In the genomic region with DNA sequence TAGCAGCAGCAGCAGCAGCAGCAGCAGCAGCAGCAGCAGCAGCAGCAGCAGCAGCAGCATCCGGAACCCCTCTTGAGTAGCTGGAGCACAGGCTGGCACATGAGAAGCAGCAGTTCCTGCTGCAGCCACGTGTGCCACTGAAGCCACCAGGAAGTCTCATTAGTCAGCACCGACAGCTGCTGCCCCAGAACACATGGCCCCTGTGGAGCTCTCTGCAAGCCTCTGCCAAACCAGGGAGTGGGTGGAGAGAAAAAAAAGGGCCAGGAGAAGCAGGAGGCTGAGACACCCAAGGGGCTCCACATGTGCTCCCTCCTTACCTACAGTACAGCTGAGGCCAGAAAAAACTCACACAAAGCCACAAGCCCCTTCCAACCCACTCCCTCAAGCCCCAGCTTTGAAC, we compare ENCODE assay signal across 8 mouse cellular contexts.
DNase-seq lines count a peak whose midpoint lies in the region; ATAC-seq lines count a peak whose summit lies in the region.

No protein-coding gene starts in this region.

- peak overlapping the region; percentile 17; the same call in 1 of the 2 replicates for H3K9ac ChIP-seq in heart, embryonic 11.5 days (ENCODE audit: low read depth, low read length)

- no peak for ATAC-seq in heart, embryonic 11.5 days (replicated peaks; ENCODE audit: insufficient number of reproducible peaks, low FRiP score, low TSS enrichment)

- no peak overlapping the region for H3K4me3 ChIP-seq in heart, embryonic 11.5 days (ENCODE audit: low read depth, low read length)

- no peaks in the 10 kb centered on the region for H3K36me3 ChIP-seq in heart, embryonic 11.5 days (ENCODE audit: control insufficient read depth, insufficient read depth, low read length)

- no peak overlapping the region for H3K4me2 ChIP-seq in heart, embryonic 11.5 days

- H3K27me3 ChIP-seq in heart, embryonic 11.5 days (ENCODE audit: control insufficient read depth, insufficient read depth, low read length), result no peaks in the 10 kb centered on the region

- DNase-seq in heart, adult 18-20 months, result peak; percentile 56 to 74
- DNase-seq in heart, adult 8-10 months (ENCODE audit: low spot score), result no peak
- peak; percentile 69 for DNase-seq in embryo, embryonic 11 days
- peak; percentile 55 for DNase-seq in kidney, postnatal 10 days
- peak; percentile 49 for DNase-seq in lung, postnatal 10 days
- peak; percentile 62 for DNase-seq in retina, embryonic 14.5 days (ENCODE audit: low spot score)
- DNase-seq in cerebellum, adult 11 months, result no peak

- no peaks in the 10 kb centered on the region for H3K9me3 ChIP-seq in heart, embryonic 11.5 days (replicated peaks; ENCODE audit: control insufficient read depth, low read length)

- H3K4me1 ChIP-seq in heart, embryonic 11.5 days (ENCODE audit: control insufficient read depth, insufficient read depth, low read length), result peaks cover 92% of the 10 kb centered on the region

- WGBS in heart, embryonic 11.5 days (ENCODE audit: insufficient replicate concordance), result 9% methylated on average over 3 of the region's 3 CpGs

- H3K27ac ChIP-seq in heart, embryonic 11.5 days (ENCODE audit: low read depth, low read length), result peak overlapping the region; percentile 76

Comparison
In these comparisons a context has a peak if more than half of its experiments do, and no peak if none do; other contexts are left out.
1. DNase-seq: peak in heart, adult 18-20 months (2 of 2), embryo, embryonic 11 days (single experiment), kidney, postnatal 10 days (single experiment), lung, postnatal 10 days (single experiment) and retina, embryonic 14.5 days (single experiment); none in heart, adult 8-10 months (single experiment) and cerebellum, adult 11 months (single experiment).